Mouse (Mus musculus) heart, embryonic 16.5 days (tissue): Measurements from ENCODE around the gene Kif6. TPM values are rescaled to one million over a fixed set of nuclear protein-coding genes. Genes with fewer than 3 reads are reported as not detected.
A peak's percentile ranks its signal among the peaks of the same experiment; 100 is the strongest.

Source experiments
- ATAC-seq: fragments of 200-750 bp; cut with Nextera tagmentation; replicated peaks from 2 replicates; pipeline ENCODE4 v1.8.0; 2017; ENCODE audit warnings: moderate number of reproducible peaks; ENCODE audit not compliant: insufficient read depth, low FRiP score; ENCODE audit errors: extremely low read depth
- H3K27ac ChIP-seq: fragments of 300-500 bp; sonication (generic); 2 replicates; pipeline ENCODE4 v1.5.1; 2014; ENCODE audit warnings: mild to moderate bottlenecking, low read length, control low read depth, moderate library complexity
- H3K27me3 ChIP-seq: fragments of 300-500 bp; sonication (generic); 2 replicates; pipeline ENCODE4 v1.6.1; 2014; ENCODE audit warnings: low read length, mixed read lengths; ENCODE audit not compliant: control insufficient read depth, insufficient read depth
- H3K36me3 ChIP-seq: fragments of 300-500 bp; sonication (generic); 2 replicates; pipeline ENCODE4 v1.6.1; 2014; ENCODE audit not compliant: control insufficient read depth, insufficient read depth
- H3K4me1 ChIP-seq: fragments of 300-500 bp; sonication (generic); 2 replicates; pipeline ENCODE4 v1.6.1; 2014; ENCODE audit warnings: low read length, mixed read lengths; ENCODE audit not compliant: control insufficient read depth, insufficient read depth
- H3K4me2 ChIP-seq: fragments of 300-500 bp; sonication (generic); 2 replicates; pipeline ENCODE4 v1.6.1; 2014; ENCODE audit warnings: low read depth, mild to moderate bottlenecking, control low read depth, low read length
- H3K4me3 ChIP-seq: fragments of 300-500 bp; sonication (generic); 2 replicates; pipeline ENCODE4 v1.5.1; 2014; ENCODE audit warnings: mild to moderate bottlenecking, control low read depth, low read length
- H3K9ac ChIP-seq: fragments of 300-500 bp; sonication (generic); 2 replicates; pipeline ENCODE4 v1.6.1; 2014; ENCODE audit warnings: low read length, control low read depth
- H3K9me3 ChIP-seq: fragments of 300-500 bp; sonication (generic); replicated peaks from 2 replicates; pipeline ENCODE4 v1.6.1; 2016; ENCODE audit warnings: low read length; ENCODE audit not compliant: control insufficient read depth
- WGBS: fragments of 180-500 bp; shearing (Covaris S2); extraction: QIAGEN DNeasy Blood & Tissue Kit; methylation state at CpG from one replicate; pipeline ENCODE4 v1.1.7; 2014; 5-methylcytosine and 5-hydroxymethylcytosine counted together
- polyA plus RNA-seq: library from polyadenylated mRNA; unstranded; fragments of >200 nt; fragmentation: Nextera tagmentation; extraction: Ambion mirVana; gene quantifications from 2 replicates; pipeline ENCODE4 v1.2.1, GENCODE M21; 2015

The Kif6 gene
- polyA plus RNA-seq, result 2.6 and 2.7 TPM in 2 replicates

DNA sequence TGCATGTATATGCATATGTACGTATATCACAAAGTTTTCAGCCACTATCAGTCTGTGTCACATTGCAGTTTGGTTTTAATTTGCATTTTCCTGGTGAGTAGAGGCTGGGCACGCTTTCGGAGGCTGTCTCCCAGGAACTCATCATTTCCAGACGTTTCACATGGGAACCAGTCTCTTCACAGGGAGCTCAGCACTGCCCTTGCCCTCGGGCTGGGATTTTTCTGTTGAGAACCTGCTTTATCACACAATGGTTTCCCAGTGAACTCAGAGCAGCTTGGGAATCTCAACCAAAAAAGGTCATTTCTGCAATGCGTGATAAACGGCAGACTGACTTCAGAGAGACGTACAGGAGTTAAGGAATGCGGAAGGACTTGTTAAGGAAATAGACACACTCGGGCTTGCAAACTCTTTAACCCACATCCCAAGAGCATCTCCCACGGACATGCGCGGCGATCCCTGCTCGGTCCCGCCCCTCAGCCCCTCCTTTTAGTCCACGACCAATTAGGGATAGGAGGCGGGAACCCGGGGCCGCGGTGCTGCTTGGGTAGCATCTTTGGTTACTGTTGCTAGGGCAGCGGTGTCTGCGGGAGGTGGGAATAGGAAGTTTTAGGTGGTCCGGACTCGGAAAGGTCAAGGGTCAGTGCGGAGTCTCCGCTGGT, at the start of gene Kif6:
Gene Kif6, plus strand, starts transcription at position 560 of the 659 bp plus-strand sequence.
- no peaks in the 10 kb centered on the region for H3K27me3 ChIP-seq
- H3K27ac ChIP-seq, result peak within 1 kb of the TSS; percentile 36; the same call in 1 of the 2 replicates
- no peaks in the 10 kb centered on the region for H3K9me3 ChIP-seq
- peaks cover 5% of the 10 kb centered on the region for H3K4me1 ChIP-seq
- H3K36me3 ChIP-seq, result no peaks in the 10 kb centered on the region
- peak within 1 kb of the TSS; percentile 71 for H3K4me3 ChIP-seq
- ATAC-seq, result peak; percentile 94
- peak within 1 kb of the TSS; percentile 99 for H3K4me2 ChIP-seq
- peak within 1 kb of the TSS; percentile 72 for H3K9ac ChIP-seq
- WGBS, result 2% methylated on average over 27 of the region's 27 CpGs

DNA sequence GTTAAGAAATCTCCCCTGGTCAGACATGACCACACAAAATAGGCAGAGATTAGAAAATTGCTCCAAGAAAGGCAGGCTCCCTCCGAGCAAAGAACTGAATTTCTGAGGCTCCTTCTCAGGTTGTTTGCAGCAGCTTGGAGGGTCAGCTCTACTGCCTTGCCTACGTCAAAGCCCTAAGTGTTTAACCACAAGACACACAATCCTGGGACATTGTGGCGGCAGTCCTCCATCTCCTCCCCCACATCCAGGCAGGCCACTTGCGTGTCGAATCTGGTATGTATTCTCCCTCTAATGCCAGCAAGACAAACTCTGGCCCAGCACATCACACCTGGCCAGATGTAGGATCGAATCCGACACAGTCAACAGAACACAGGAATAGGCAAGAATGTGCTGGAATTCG, 46.2 kb upstream of the Kif6 start:
- Histone ChIP-seq H3K36me3 (no peaks in the 10 kb centered on the region), H3K9me3 (peaks cover 5% of the 10 kb centered on the region; the same call in 1 of the 2 replicates), H3K4me3 (no peak overlapping the region), H3K4me1 (0 out of 2 replicates have a peak, but pooled peaks cover 4% of the 10 kb centered on the region), H3K9ac (no peak overlapping the region), H3K27me3 (no peaks in the 10 kb centered on the region), H3K27ac (no peak overlapping the region), H3K4me2 (no peak overlapping the region)
- 63% methylated on average over 8 of the region's 8 CpGs for WGBS
- no peak for ATAC-seq

DNA sequence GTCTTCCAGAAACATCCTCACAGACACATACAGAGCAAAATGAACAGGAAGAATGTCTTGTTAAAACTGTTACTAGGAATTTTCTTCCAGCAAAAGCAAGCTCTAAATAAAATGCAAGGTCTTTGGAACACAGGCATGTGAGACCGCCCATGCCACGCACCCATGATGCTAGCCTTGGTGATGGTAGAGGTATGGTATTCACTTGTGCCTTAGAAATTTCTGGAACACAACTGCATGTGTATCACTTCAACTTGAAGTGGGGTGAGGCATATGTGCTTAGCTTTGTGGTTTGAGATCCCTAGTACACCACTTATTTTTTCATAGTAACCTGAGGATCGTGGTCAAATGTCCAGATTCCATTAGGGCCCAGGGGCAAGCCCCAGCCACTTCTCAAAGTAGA, 37.6 kb upstream of the Kif6 start:
- Histone ChIP-seq H3K36me3 (no peaks in the 10 kb centered on the region), H3K4me1 (no peaks in the 10 kb centered on the region), H3K27me3 (no peaks in the 10 kb centered on the region), H3K9me3 (peaks cover 3% of the 10 kb centered on the region; the same call in 1 of the 2 replicates), H3K27ac (no peak overlapping the region), H3K9ac (no peak overlapping the region), H3K4me3 (no peak overlapping the region), H3K4me2 (no peak overlapping the region)
- ATAC-seq, result no peak
- 92% methylated on average over 3 of the region's 3 CpGs for WGBS

DNA sequence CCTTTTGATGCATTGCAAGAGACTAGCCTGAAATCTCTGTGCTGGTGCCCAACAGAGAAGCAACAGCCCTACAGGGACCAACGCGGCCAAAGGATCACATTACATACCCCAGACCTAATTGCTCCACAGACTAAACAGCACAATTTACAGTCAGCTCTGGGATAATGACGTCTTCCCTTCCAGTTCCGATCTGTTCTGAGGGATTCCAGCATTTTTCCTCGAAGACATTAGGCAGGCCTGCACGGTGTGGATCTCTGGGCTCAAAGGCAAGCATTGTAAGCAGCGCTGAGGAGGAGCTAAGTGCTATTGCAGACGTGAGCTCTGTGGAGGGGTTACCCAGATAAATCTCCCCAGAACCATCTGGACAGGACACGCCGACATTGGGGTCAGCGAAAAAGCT, 32.5 kb upstream of the Kif6 start:
- ATAC-seq, result no peak
- no peak overlapping the region for H3K4me2 ChIP-seq
- no peak overlapping the region for H3K9ac ChIP-seq
- 50% methylated on average over 11 of the region's 11 CpGs for WGBS
- H3K4me3 ChIP-seq, result no peak overlapping the region
- H3K4me1 ChIP-seq, result no peaks in the 10 kb centered on the region
- H3K36me3 ChIP-seq, result no peaks in the 10 kb centered on the region
- no peaks in the 10 kb centered on the region for H3K9me3 ChIP-seq
- H3K27ac ChIP-seq, result no peak overlapping the region
- no peaks in the 10 kb centered on the region for H3K27me3 ChIP-seq

DNA sequence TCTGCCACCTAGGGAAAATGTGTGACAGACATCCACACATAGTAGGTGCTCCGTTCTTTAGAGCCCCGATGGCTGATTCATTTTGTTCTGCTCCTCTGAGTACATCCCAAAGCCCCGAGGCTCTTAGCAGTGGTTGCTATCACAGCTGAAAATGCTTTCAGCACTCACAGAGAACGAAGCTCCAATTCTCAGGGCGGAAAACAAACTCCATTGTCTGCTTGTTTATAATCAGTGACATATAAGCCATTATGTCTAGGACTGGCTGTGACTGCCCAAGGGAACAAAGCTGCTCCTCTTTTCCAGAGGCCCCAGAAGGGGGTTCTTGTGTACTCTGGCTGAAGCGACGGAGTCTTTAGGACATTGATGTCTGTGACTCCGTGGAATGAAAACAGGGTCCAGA, 24.9 kb upstream of the Kif6 start:
- Histone ChIP-seq H3K27ac (no peak overlapping the region), H3K27me3 (no peaks in the 10 kb centered on the region), H3K4me3 (no peak overlapping the region), H3K4me1 (no peaks in the 10 kb centered on the region), H3K9me3 (no peaks in the 10 kb centered on the region), H3K36me3 (no peaks in the 10 kb centered on the region), H3K4me2 (no peak overlapping the region), H3K9ac (no peak overlapping the region)
- WGBS, result 54% methylated on average over 8 of the region's 8 CpGs
- no peak for ATAC-seq

DNA sequence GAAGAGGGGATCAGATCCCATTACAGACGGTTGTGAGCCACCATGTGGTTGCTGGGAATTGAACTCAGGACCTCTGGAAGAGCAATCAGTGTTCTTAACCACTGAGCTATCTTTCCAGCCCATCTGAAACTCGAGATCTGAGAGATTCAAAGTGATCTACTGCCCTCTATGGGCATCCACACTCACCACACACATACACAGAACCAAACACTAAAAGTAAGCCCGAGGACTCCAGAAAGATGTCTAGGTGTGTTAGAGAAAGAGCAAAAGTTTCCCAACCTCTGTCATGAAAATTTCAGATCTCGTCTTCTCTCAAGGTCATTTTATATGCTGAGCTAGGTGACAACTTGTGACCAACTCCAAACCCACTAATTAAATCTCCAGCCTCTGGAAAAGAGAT, 9.5 kb upstream of the Kif6 start:
- WGBS, result 75% methylated on average over 4 of the region's 4 CpGs
- H3K4me3 ChIP-seq, result no peak overlapping the region

DNA sequence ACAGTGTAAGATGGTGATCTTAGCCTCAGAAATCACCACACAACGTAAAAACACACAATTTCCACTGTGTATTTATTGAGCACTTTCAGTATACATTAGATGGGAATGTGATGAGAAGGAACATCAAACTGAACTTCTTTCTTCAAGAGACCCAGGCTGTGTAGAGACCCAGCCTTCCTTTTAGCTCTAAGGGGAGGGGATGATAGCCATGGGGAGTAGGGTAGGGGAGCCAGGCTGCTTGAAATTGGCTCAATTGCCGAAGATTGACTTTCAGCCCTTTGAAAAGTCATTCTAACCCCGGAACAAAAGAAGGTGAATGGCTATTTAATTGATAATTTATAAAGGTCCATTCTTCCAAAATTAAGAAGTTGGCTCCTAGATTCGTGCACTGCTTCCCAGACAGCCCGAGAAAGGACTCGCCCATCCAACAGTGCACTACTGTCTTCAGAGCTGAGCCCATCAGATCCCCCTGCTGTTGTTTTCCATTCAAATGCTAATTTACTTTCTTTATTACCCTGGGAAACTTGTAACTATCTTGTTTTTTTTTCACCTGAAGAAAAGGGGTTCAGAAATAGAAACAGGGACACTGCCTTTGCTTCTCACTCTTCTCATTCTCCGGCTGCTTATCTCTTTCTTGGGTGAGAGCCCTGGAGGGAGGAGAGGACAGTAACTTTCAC, 7.4 kb upstream of the Kif6 start:
- H3K4me2 ChIP-seq, result no peak overlapping the region
- WGBS, result 70% methylated on average over 7 of the region's 7 CpGs
- peaks cover 9% of the 10 kb centered on the region for H3K9me3 ChIP-seq
- no peak overlapping the region for H3K27ac ChIP-seq
- H3K4me3 ChIP-seq, result no peak overlapping the region
- H3K9ac ChIP-seq, result no peak overlapping the region
- H3K4me1 ChIP-seq, result no peaks in the 10 kb centered on the region
- ATAC-seq, result no peak
- no peaks in the 10 kb centered on the region for H3K36me3 ChIP-seq
- no peaks in the 10 kb centered on the region for H3K27me3 ChIP-seq

More for the DNA sequence above, 9.5 kb upstream of the Kif6 start:
- Histone ChIP-seq H3K36me3 (no peaks in the 10 kb centered on the region), H3K27me3 (no peaks in the 10 kb centered on the region), H3K4me1 (no peaks in the 10 kb centered on the region), H3K4me2 (no peak overlapping the region), H3K27ac (no peak overlapping the region), H3K9me3 (peaks cover 11% of the 10 kb centered on the region), H3K9ac (no peak overlapping the region)
- ATAC-seq, result no peak

DNA sequence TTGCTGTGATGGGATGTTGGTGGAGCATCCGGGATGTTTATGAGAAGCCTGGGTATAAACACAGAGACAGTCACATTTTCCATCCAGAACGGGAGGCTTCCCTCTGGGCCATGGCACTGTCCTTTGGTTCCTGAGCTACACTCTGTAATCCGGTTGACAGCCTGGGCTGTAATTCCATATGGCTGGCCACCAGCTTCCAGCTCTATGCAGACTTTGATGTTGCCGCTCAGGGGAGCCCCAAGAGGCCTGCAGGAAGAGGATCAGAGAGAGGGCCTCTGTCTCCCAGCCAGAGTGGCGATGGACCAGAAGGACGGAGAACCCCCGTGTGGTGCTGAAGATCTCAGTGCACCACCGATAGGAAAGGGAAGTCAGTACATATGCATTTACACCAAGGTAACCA, 4.6 kb upstream of the Kif6 start:
- H3K4me1 ChIP-seq, result peaks cover 2% of the 10 kb centered on the region
- no peak overlapping the region for H3K9ac ChIP-seq
- no peak overlapping the region for H3K4me2 ChIP-seq
- 53% methylated on average over 8 of the region's 8 CpGs for WGBS
- ATAC-seq, result no peak
- no peaks in the 10 kb centered on the region for H3K27me3 ChIP-seq
- H3K9me3 ChIP-seq, result peaks cover 2% of the 10 kb centered on the region
- H3K36me3 ChIP-seq, result no peaks in the 10 kb centered on the region
- no peak overlapping the region for H3K27ac ChIP-seq
- H3K4me3 ChIP-seq, result no peak overlapping the region

DNA sequence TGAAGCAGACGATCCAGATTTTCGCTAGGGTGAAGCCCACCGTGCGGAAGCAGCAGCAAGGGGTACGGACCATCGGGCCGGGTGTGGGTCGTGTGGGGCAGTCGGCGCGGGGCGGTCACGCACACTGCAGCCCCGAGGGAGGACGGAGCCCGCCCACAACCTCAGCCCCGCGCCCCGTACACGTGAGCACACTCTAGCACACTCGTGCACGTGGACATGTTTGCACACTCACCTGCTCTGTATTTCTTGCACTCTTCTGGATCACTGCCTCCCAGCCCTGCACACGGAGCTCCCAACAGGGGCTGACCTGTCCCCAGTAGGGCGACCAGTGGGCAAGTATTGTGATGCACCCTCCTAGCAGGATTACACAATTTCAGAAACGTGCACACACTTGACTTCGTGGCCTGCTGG, 310 bp downstream of the Kif6 start:
- 1% methylated on average over 26 of the region's 26 CpGs for WGBS

More for the DNA sequence above, 310 bp downstream of the Kif6 start:
- Histone ChIP-seq H3K36me3 (no peaks in the 10 kb centered on the region), H3K4me1 (peaks cover 5% of the 10 kb centered on the region), H3K9ac (peak overlapping the region; percentile 72), H3K9me3 (no peaks in the 10 kb centered on the region; the same call in 1 of the 2 replicates), H3K27me3 (no peaks in the 10 kb centered on the region), H3K27ac (no peak overlapping the region), H3K4me2 (peak overlapping the region; percentile 99), H3K4me3 (peak overlapping the region; percentile 71)
- ATAC-seq, result peak; percentile 73
